Mouse (Mus musculus): ENCODE results near the gene Mettl9. TPM values are rescaled to one million over a fixed set of nuclear protein-coding genes. Genes with fewer than 3 reads are reported as not detected.

Mettl9 gene
- 104 and 121 TPM in 2 replicates for polyA plus RNA-seq (2012; rRNA removed)

GRCm38 (mm10) chr7:121033856-121034652, at the start of gene Mettl9:
Gene Mettl9, plus strand, starts transcription at chr7:121034445.

GRCm38 (mm10) chr7:121074281-121074680, 40.0 kb downstream of the Mettl9 start, which contains the start of gene Igsf6:
Gene Igsf6, minus strand, starts transcription at chr7:121074572.

DNA sequence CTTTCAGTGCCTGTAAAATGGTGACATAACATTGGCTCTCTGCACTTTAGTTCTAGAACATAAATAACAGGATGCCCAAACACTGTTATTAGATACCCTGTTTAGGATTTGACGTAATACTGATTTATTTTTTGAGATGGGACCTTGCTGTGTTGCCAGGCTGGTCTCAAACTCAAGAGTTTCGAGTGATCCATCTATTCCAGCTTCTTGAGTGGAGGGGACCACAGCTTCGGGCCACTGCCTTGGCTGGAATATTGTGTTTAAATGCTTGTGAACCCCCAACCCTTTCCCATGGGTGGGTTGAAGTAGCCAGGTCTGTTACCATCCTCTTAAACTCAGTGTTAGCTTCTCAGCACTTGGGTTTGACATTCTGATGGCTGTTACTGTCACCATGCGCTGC, 47.1 kb downstream of the Mettl9 start, which contains the start of gene Otoa:
TSS of gene Otoa (plus strand) at position 301 of the 400 bp plus-strand sequence.

Other genes starting within 250 kb of the Mettl9 start
- 0.18 and 0.20 TPM in 2 replicates for gene Gm5737, start 222.1 kb upstream of the Mettl9 start, polyA plus RNA-seq (2012; rRNA removed)
- 27.7 and 32.9 TPM in 2 replicates for gene Eef2k, start 191.6 kb upstream of the Mettl9 start, polyA plus RNA-seq (2012; rRNA removed)
- gene Polr3e, start 116.7 kb upstream of the Mettl9 start, polyA plus RNA-seq (2012; rRNA removed) = 31.3 and 31.5 TPM in 2 replicates
- gene Cdr2, start 52.1 kb upstream of the Mettl9 start, polyA plus RNA-seq (2012; rRNA removed) = 33.3 and 36.6 TPM in 2 replicates
- 0.23 and 0.39 TPM in 2 replicates for gene Mfsd13b, start 51.9 kb upstream of the Mettl9 start, polyA plus RNA-seq (2012; rRNA removed)
- 0.41 and 0.63 TPM in 2 replicates for gene Igsf6, start 40.1 kb downstream of the Mettl9 start, polyA plus RNA-seq (2012; rRNA removed)
- gene Otoa, start 47.2 kb downstream of the Mettl9 start, polyA plus RNA-seq (2012; rRNA removed) = 0.32 and 0.76 TPM in 2 replicates